Mouse (Mus musculus) thymus, postnatal 14 days (tissue): ENCODE measurements around the gene Isoc2b.
"Not testable (repeated sequence)": the region's sequence is repeated elsewhere in the genome, so short reads cannot be mapped to it uniquely, and the experiment has no call there.

Source experiments
- DNase-seq: peaks from one replicate; pipeline ENCODE4 v3.0.0; 2021

Gene Isoc2b

GRCm38 (mm10) chr7:4865579-4866493 lies 4.2 kb downstream of the Isoc2b start:
- DNase-seq: peak; percentile 96

DNA sequence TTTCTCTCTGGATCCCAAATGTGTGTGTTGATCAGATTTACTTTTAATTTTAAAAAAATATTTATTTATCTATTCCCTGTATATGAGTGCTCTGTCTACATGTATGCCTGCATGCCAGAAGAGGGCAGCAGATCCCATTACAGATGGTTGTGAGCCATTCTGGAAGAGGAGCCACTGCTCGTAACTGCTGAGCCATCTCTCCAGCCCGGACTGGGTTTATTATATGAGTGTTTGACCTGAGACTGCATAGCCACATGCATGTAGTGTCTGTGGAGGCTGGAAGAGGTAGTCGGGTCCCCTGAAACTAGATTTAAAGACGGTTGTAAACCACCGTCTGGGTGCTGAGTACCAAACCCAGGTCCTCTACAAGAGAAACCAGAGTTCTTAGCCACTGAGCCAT lies 5.0 kb downstream of the Isoc2b start:
- DNase-seq: peak; percentile 66

- DNase-seq: no peak
These were observed 5.8 kb downstream of the Isoc2b start for GRCm38 (mm10) chr7:4864130-4864845.

GRCm38 (mm10) chr7:4863541-4864080 lies 6.4 kb downstream of the Isoc2b start:
- no peak for DNase-seq

- no peak for DNase-seq
These were observed 7.0 kb downstream of the Isoc2b start for GRCm38 (mm10) chr7:4863041-4863440.

GRCm38 (mm10) chr7:4860926-4861325 lies 9.1 kb downstream of the Isoc2b start:
- not testable (repeated sequence) for DNase-seq

DNA sequence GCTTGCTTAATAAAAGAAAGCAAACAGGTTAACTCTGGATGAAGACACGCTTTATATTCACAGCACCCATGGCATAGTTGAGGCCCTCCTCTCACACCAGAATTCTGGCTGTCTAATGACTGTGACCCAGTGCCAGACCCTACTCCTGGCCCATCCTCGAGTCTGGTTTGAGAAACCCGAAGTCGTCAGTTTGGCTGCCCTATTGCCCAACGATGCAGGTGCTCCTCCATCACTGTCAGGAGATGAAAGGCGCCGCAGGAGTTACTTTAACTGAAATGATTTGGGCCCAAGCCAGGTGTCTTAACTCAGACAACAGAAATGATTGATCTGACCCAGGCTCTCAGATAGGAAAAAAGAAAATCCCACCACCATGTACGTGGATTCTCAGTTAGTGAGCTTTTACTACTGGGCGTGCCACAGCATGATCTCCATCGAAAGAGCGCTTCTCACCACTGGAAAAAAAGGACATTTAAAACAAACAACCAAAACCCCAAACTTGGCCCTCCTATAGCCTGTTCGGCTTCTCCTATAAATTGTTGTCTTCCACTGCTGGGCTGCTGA lies 10.6 kb downstream of the Isoc2b start:
- no peak for DNase-seq

- no peak for DNase-seq
These were observed 12.7 kb downstream of the Isoc2b start for GRCm38 (mm10) chr7:4857321-4857720.

DNA sequence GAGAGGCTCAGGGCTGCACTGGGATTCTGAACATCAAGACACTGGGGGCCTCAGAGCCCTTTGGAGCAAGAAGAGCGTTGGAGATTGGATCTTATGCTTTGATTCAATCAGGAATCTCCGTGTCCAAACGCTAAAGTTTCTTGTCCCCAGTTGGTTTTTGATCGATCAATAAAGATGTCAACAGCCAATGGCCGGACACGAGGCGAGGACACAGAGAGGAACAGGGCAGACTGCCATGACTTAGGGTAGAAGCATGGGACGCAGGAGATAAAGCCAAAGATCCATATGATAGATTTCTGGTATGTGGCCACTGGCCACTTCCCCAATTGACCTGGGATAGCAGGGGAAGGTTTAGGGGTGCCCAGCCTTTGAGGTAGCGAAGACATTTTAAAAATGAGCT lies 13.6 kb downstream of the Isoc2b start:
- DNase-seq: no peak

DNA sequence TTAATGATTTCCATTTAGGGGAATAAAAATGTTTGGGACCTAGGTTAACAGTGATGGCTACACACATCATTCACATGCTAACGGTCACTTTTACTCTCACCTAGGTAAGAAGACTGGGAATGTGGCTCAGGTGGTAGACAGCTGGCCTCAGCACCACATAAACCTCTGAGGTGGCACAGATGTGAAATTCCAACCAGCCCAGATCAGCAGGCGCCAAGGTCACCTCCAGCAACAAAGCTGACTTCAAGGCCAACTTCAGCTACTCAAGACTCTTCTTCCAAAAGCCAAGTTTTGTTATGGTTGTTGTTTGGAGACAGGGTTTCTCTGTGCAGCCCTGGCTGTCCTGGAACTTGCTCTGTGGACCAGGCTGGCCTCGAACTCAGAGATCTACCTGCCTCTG lies 16.4 kb downstream of the Isoc2b start:
- no peak for DNase-seq

- no peak for DNase-seq
These were observed 18.8 kb downstream of the Isoc2b start for GRCm38 (mm10) chr7:4851315-4851688.

- no peak for DNase-seq
These were observed 19.3 kb downstream of the Isoc2b start for GRCm38 (mm10) chr7:4850621-4851314.

GRCm38 (mm10) chr7:4849372-4849771 lies 20.7 kb downstream of the Isoc2b start:
- no peak for DNase-seq

GRCm38 (mm10) chr7:4844917-4845309 lies 25.1 kb downstream of the Isoc2b start:
- no peak for DNase-seq

DNA sequence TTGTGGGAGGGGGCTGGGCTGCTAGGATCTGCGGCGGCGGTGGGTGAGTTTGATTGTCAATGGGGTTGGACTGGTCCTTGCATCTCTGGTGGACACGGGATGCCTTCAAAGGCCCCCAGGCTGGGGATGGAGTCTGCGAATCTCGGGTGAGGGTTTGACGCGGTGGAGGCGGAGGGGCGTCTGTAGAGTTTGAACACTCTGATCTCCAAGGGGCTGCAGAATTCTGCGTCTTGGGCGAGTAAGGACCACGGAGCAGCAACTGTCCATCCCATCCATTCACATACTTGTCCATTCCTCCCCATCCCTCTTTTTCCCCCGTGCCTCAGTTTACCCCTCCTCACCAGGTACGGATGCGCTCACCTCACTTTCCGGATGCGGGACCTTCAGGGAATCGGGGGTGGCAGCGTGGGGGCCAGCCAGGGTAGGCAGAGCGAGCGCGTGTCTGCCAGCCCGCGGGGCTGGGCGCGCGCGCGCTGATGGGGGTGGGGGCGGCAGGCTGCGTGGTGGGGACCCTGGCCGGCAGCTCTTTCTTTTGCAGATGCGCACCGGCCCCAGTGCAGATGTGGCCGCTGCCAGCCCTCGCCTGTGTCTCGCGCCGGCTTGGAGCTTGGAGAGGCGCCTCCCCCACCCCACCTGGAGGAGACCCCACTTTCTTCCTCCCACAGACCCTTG lies 25.7 kb downstream of the Isoc2b start, which contains the start of gene Shisa7:
TSS of gene Shisa7 (minus strand) at position 452 of the 672 bp plus-strand sequence.
- no peak for DNase-seq

DNA sequence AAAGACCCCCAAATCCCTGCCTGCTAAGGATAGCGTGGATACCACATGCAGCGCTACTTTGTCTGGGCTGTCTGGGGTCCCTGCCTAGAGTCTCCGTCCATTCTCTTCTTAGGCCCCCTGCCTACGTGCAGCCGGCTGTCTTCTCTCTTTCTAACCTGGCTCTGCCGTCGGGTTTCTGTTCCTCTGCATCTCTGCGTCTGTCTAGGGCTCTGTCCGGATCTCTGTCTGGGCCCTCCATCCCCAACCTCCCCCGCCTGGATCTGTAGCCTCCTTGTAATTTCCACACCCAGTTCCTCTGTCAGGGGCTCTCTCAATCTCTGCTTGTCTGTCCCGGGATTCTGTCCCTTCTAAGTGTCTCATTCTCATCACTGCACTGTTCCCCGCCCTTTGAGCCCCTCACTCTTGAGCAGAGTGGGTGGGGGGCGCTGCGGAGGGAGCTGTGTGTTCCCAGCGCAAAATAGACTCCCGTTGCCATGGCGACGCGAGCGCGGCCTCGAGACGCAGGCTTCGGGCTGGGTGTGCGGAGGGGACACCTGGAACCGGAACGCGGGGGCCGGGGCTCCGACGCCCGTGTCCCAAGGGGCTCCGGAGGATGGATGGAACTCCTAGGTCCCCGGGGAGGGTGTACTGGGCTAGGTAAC lies 26.3 kb downstream of the Isoc2b start:
- DNase-seq: peak; percentile 14

- peak; percentile 46 for DNase-seq
These were observed 27.4 kb downstream of the Isoc2b start for GRCm38 (mm10) chr7:4842634-4843131.

DNA sequence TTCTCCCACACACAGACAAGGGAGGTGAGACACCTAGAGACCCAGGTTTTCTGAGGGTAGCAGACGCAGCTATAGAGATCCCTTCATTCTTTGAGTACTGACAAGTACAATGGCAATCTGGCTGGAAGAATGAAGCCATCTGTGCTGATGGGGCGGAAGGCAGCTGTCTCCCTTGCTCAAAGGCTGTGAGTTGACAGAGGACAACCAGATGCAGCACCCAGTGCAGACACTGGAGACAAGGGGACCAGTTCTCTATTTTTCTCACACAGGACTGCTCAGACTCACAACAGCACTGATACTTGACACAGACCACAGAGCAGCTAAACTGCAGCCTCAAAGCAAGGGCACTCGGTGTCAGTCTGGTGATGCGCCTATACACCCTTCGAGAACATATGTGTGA lies 28.0 kb downstream of the Isoc2b start:
- no peak for DNase-seq

GRCm38 (mm10) chr7:4837639-4838038 lies 32.4 kb downstream of the Isoc2b start:
- DNase-seq: no peak

GRCm38 (mm10) chr7:4836351-4836792 lies 33.7 kb downstream of the Isoc2b start:
- DNase-seq: peak; percentile 69

DNA sequence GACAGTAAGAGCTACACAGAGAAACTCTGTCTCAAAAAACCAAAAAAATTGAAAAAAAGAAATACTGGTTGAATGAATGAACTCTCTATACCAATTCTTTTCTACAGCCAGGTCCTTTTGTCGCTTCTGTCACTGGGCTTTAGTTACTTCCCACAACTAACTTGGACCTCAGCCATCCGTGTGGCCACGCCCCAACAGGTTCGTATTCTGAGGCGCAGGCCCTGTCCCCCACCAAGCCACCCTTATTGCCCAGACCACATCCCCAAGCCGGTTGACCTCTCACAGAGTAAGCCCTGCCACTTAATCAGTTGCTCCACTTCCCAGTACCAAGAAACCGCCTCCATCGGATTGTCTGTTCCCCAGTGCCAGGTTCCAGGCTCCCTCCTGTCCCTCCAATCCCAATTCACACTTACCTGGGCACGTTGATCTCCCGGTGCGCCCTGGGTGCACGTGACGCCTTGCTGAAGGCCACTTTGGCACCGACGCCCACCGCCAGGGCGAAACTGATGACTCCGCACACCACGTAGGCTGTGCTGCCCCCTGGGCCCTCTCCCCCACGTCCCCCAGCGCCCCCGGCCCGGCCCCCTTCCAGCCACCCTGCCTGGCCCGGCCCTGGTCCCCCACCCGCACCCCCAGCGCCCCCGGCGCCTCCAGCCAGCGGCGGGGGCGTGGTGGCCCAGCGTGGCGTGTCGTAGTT lies 34.3 kb downstream of the Isoc2b start:
- no peak for DNase-seq
